Mouse (Mus musculus) cerebellum, adult 2 months (tissue): ENCODE measurements around the gene Fbxw21.

ENCODE experiments used
- CTCF ChIP-seq: fragments of 200-500 bp; IDR thresholded peaks from 2 replicates; pipeline ENCODE4 v1.5.1; 2011; ENCODE audit warnings: low read depth, mild to moderate bottlenecking, control low read depth, low read length, moderate library complexity, borderline replicate concordance; ENCODE audit not compliant: insufficient read depth
- POLR2A ChIP-seq: fragments of 200-500 bp; IDR thresholded peaks from 2 replicates; pipeline ENCODE4 v1.6.1; 2011; ENCODE audit warnings: low read length, control low read depth, borderline replicate concordance; ENCODE audit not compliant: insufficient read depth

DNA sequence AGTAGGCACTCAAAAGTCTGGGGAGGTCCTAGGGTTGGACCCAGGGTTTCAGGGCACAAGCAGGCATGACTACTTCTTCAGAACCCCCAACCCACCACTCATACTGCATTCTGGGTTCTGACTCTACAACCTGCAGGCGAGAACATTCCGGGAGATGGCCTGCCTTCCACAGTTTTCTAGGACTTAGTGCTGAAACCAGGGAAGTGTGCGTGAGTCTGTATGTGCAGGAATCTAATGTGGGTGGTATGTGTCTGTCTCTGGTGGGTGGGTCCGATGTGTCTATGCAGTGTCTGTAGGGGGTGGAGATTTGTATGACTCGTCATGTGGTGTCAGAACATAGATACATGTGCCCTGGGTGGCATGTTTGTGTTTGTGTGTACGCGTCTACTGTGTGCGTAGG lies 63.5 kb downstream of the Fbxw21 start:
- TF ChIP-seq CTCF (no peak), POLR2A (no peak)
